9 mouse cellular contexts compared by ENCODE assay signal in genomic region chr11:94499661-94500152, GRCm38 (mm10). TPM values are rescaled to one million over a fixed set of nuclear protein-coding genes. Genes with fewer than 3 reads are reported as not detected.
DNase-seq lines count a peak whose midpoint lies in the region; ATAC-seq and TF ChIP-seq lines count a peak whose summit lies in the region.
"Had no signal": no experiment of that assay in that cellular context is flagged by ENCODE, and none has a peak within 500 bp of the region (broad histone marks: within the 10 kb centered on the region; RNA-seq: fewer than 3 reads in every experiment).

TSS of gene Epn3 (minus strand) at chr11:94499974.

- no peak for TF ChIP-seq CTCF in heart, adult 2 months (IDR thresholded peaks at IDR 0.05)

- H3K36me3 ChIP-seq in heart, adult 2 months (ENCODE audit: control insufficient read depth, insufficient read depth, low read length): no peaks in the 10 kb centered on the region
- H3K36me3 ChIP-seq in forebrain, embryonic 14.5 days (ENCODE audit: control insufficient read depth, insufficient read depth, low read length): no peaks in the 10 kb centered on the region
- no peaks in the 10 kb centered on the region for H3K36me3 ChIP-seq in intestine, embryonic 14.5 days (ENCODE audit: control insufficient read depth, insufficient read depth, low read length)
- no peaks in the 10 kb centered on the region for H3K36me3 ChIP-seq in liver, embryonic 13.5 days
- H3K36me3 ChIP-seq in neural tube, embryonic 13.5 days: no peaks in the 10 kb centered on the region

- DNase-seq in heart, adult 2 months: peak in 1 of 2 experiments; percentile 40
- no peak for DNase-seq in heart, adult 9 months (ENCODE audit: low spot score in 2 of 2)
- no peak for DNase-seq in forebrain, embryonic 14.5 days (ENCODE audit: low spot score)
- peak; percentile 76 for DNase-seq in intestine, embryonic 14.5 days (ENCODE audit: low spot score)
- DNase-seq in liver, embryonic 13.5 days: no peak
- DNase-seq in right cerebral cortex, postnatal 4 days: no peak
- DNase-seq in natural killer cell, adult 2 months (ENCODE audit: low spot score in 2 of 2): no peak

- TF ChIP-seq POLR2A in heart, adult 2 months (IDR thresholded peaks at IDR 0.05; ENCODE audit: insufficient read depth, low read depth, low read length): no peak

- no peak within 1 kb of the TSS; the same call in 1 of the 2 replicates for H3K27ac ChIP-seq in heart, adult 2 months
- H3K27ac ChIP-seq in forebrain, embryonic 14.5 days (ENCODE audit: low read depth, low read length): 0 out of 2 replicates have a peak within 1 kb of the TSS, but pooled peaks have one; percentile 5
- H3K27ac ChIP-seq in intestine, embryonic 14.5 days (ENCODE audit: low read depth): 0 out of 2 replicates have a peak within 1 kb of the TSS, but pooled peaks have one; percentile 5
- H3K27ac ChIP-seq in liver, embryonic 13.5 days: no peak within 1 kb of the TSS
- no peak within 1 kb of the TSS for H3K27ac ChIP-seq in neural tube, embryonic 13.5 days (replicated peaks)

- H3K79me2 ChIP-seq in heart, adult 2 months (replicated peaks; ENCODE audit: control insufficient read depth, insufficient read depth, low read length): no peaks in the 10 kb centered on the region

- H3K27me3 ChIP-seq in heart, adult 2 months (ENCODE audit: control insufficient read depth, insufficient read depth, low read length): no peaks in the 10 kb centered on the region
- H3K27me3 ChIP-seq in forebrain, embryonic 14.5 days (replicated peaks; ENCODE audit: control insufficient read depth, insufficient read depth, low read length): 0 out of 2 replicates have a peak, but pooled peaks cover 5% of the 10 kb centered on the region
- H3K27me3 ChIP-seq in intestine, embryonic 14.5 days (replicated peaks; ENCODE audit: control insufficient read depth, insufficient read depth, low read length): no peaks in the 10 kb centered on the region
- peaks cover 88% of the 10 kb centered on the region for H3K27me3 ChIP-seq in liver, embryonic 13.5 days
- H3K27me3 ChIP-seq in neural tube, embryonic 13.5 days: peaks cover 49% of the 10 kb centered on the region

- H3K9ac ChIP-seq in heart, adult 2 months (ENCODE audit: low read depth, low read length): peak within 1 kb of the TSS; percentile 50
- H3K9ac ChIP-seq in forebrain, embryonic 14.5 days (ENCODE audit: low read length): peak within 1 kb of the TSS; percentile 47
- peak within 1 kb of the TSS; percentile 22 for H3K9ac ChIP-seq in intestine, embryonic 14.5 days (ENCODE audit: low read length)
- H3K9ac ChIP-seq in liver, embryonic 13.5 days: no peak within 1 kb of the TSS
- peak within 1 kb of the TSS; percentile 61 for H3K9ac ChIP-seq in neural tube, embryonic 13.5 days

- H3K4me2 ChIP-seq in forebrain, embryonic 14.5 days (ENCODE audit: low read length): peak within 1 kb of the TSS; percentile 51
- H3K4me2 ChIP-seq in intestine, embryonic 14.5 days (ENCODE audit: low read length): peak within 1 kb of the TSS; percentile 65
- H3K4me2 ChIP-seq in liver, embryonic 13.5 days: peak within 1 kb of the TSS; percentile 44
- peak within 1 kb of the TSS; percentile 55 for H3K4me2 ChIP-seq in neural tube, embryonic 13.5 days

- no peak for TF ChIP-seq EP300 in heart, adult 2 months (IDR thresholded peaks at IDR 0.05; ENCODE audit: insufficient read depth, low read depth, low read length)

- no peaks in the 10 kb centered on the region for H3K9me3 ChIP-seq in forebrain, embryonic 14.5 days (replicated peaks; ENCODE audit: control insufficient read depth, low read length)
- H3K9me3 ChIP-seq in intestine, embryonic 14.5 days (ENCODE audit: control insufficient read depth, low read length): no peaks in the 10 kb centered on the region
- no peaks in the 10 kb centered on the region for H3K9me3 ChIP-seq in liver, embryonic 13.5 days (replicated peaks)
- no peaks in the 10 kb centered on the region for H3K9me3 ChIP-seq in neural tube, embryonic 13.5 days

- peak; percentile 35; the same call in 1 of the 2 replicates for ATAC-seq in forebrain, embryonic 14.5 days
- ATAC-seq in intestine, embryonic 14.5 days (replicated peaks; ENCODE audit: low FRiP score, low TSS enrichment, low read depth): peak; percentile 67
- ATAC-seq in liver, embryonic 13.5 days (ENCODE audit: low read depth): no peak; the same call in 1 of the 2 replicates
- ATAC-seq in neural tube, embryonic 13.5 days (ENCODE audit: low read depth): peak; percentile 51; the same call in 1 of the 2 replicates

- intact Hi-C loops in heart, adult 2 months (cut with DNase I): no loop called here

- H3K4me1 ChIP-seq in heart, adult 2 months (ENCODE audit: control insufficient read depth, insufficient read depth, low read length): peaks cover 7% of the 10 kb centered on the region
- peaks cover 19% of the 10 kb centered on the region for H3K4me1 ChIP-seq in forebrain, embryonic 14.5 days (ENCODE audit: control insufficient read depth, insufficient read depth, low read length)
- peaks cover 29% of the 10 kb centered on the region for H3K4me1 ChIP-seq in intestine, embryonic 14.5 days (replicated peaks; ENCODE audit: control insufficient read depth, insufficient read depth, low read length)
- no peaks in the 10 kb centered on the region; the same call in 1 of the 2 replicates for H3K4me1 ChIP-seq in liver, embryonic 13.5 days (replicated peaks)
- peaks cover 26% of the 10 kb centered on the region for H3K4me1 ChIP-seq in neural tube, embryonic 13.5 days (replicated peaks)

- under 1% methylated on average over 26 of the region's 26 CpGs for WGBS in heart, adult 2 months
- WGBS in forebrain, embryonic 14.5 days: under 1% methylated on average over 26 of the region's 26 CpGs
- WGBS in intestine, embryonic 14.5 days: under 1% methylated on average over 26 of the region's 26 CpGs
- WGBS in liver, embryonic 13.5 days (ENCODE audit: insufficient replicate concordance): 3% methylated on average over 26 of the region's 26 CpGs
- 2% methylated on average over 26 of the region's 26 CpGs for WGBS in neural tube, embryonic 13.5 days

- peak within 1 kb of the TSS; percentile 36 for H3K4me3 ChIP-seq in heart, adult 2 months
- H3K4me3 ChIP-seq in forebrain, embryonic 14.5 days (ENCODE audit: low read depth, low read length): peak within 1 kb of the TSS; percentile 21
- H3K4me3 ChIP-seq in intestine, embryonic 14.5 days (ENCODE audit: low read depth, low read length): peak within 1 kb of the TSS; percentile 28
- H3K4me3 ChIP-seq in liver, embryonic 13.5 days (replicated peaks): peak within 1 kb of the TSS; percentile 9; the same call in 1 of the 2 replicates
- H3K4me3 ChIP-seq in neural tube, embryonic 13.5 days: peak within 1 kb of the TSS; percentile 28
- H3K4me3 ChIP-seq: erythroblast, embryonic 14.5 days had no signal

RNA-seq across cellular contexts. Expression of gene Epn3, which starts in this region (rescaled TPM):
- total RNA-seq in heart, adult 2 months (2021): 10 to 100 TPM; 28.4 to 31.9 TPM
- 12.6 and 25.7 TPM in 2 replicates for polyA plus RNA-seq in heart, adult 2 months (2012; rRNA removed)
- 0.30 and 0.41 TPM in 2 replicates for polyA plus RNA-seq in forebrain, embryonic 14.5 days (2014; fragmentation: Nextera tagmentation; extraction: Ambion mirVana)
- 1.8 TPM in 2 replicates for polyA plus RNA-seq in intestine, embryonic 14.5 days (2014; fragmentation: Nextera tagmentation; extraction: Ambion mirVana)
- polyA plus RNA-seq in liver, embryonic 13.5 days (2015; fragmentation: Nextera tagmentation; extraction: Ambion mirVana): 0.05 and 0.08 TPM in 2 replicates
- 0.24 and 0.51 TPM in 2 replicates for polyA plus RNA-seq in neural tube, embryonic 13.5 days (2015; fragmentation: Nextera tagmentation; extraction: Ambion mirVana)
- polyA plus RNA-seq: erythroblast, embryonic 14.5 days had no signal

Comparison
In these comparisons a context has a peak if more than half of its experiments do, and no peak if none do; other contexts are left out.
1. Peak in ATAC-seq, H3K4me3 ChIP-seq, H3K27ac ChIP-seq, H3K9ac ChIP-seq and H3K4me2 ChIP-seq in forebrain, embryonic 14.5 days; RNA of the gene not detected or under 1 TPM.
2. Peak in ATAC-seq, H3K4me3 ChIP-seq, H3K9ac ChIP-seq and H3K4me2 ChIP-seq in neural tube, embryonic 13.5 days; RNA of the gene not detected or under 1 TPM.